15 mouse cellular contexts compared by ENCODE assay signal in the genomic region with DNA sequence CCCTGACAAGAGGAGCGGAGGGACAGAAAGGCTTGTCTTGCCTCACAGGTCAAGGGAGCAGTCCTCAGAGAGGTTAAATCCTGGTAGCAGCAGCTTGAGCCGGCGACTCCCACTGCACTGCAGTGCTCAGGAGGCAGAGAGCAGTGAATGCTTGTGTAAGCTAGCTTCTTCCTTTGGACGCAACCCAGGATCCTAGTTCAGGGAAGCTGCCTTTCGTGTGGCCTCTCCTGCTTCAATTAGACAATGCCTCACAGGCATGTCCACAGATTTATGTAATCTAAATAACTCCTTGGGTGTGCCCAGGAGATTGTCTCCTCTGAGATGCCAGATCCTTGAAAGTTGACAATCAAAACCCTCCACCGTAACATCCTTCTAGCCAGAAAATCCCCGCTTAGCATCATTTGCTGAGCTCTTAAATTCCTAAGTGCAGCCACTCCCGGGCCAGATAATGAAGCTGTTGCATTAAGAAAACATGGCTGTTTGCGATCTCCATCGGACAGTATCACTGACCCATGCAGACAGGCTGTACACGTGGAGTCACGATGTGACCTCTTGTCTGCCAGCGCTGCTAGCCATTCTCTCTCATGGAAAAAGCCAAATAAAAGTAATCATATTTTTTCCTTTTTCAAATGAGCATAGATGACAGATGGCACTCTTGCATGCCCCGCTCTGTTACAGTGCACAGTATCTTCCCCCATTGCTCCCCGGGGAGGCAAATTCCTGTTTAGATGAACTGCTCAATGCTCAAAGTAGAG. TPM values are rescaled to one million over a fixed set of nuclear protein-coding genes. Genes with fewer than 3 reads are reported as not detected.
A peak's percentile ranks its signal among the peaks of the same experiment; 100 is the strongest.
DNase-seq lines count a peak whose midpoint lies in the region; ATAC-seq and TF ChIP-seq lines count a peak whose summit lies in the region.
"Had no signal": no experiment of that assay in that cellular context is flagged by ENCODE, and none has a peak within 500 bp of the region (broad histone marks: within the 10 kb centered on the region; RNA-seq: fewer than 3 reads in every experiment).

No protein-coding gene starts in this region.

- no peak overlapping the region for H3K4me2 ChIP-seq in lung, postnatal 0 days (replicated peaks; ENCODE audit: low read depth, low read length)
- H3K4me2 ChIP-seq: neural tube, embryonic 15.5 days had no signal

- TF ChIP-seq EP300 in lung, postnatal 0 days (IDR thresholded peaks at IDR 0.05), result no peak

- WGBS in kidney, adult 2 months, result 44% methylated on average over 15 of the region's 15 CpGs
- 70% methylated on average over 15 of the region's 15 CpGs for WGBS in lung, postnatal 0 days

- H3K27me3 ChIP-seq in kidney, adult 2 months (replicated peaks; ENCODE audit: control insufficient read depth, insufficient read depth, low read length), result no peaks in the 10 kb centered on the region
- H3K27me3 ChIP-seq in lung, postnatal 0 days (replicated peaks; ENCODE audit: insufficient read depth, low read length), result no peaks in the 10 kb centered on the region
- H3K27me3 ChIP-seq: neural tube, embryonic 15.5 days had no signal

- H3K9me3 ChIP-seq in lung, postnatal 0 days (ENCODE audit: low read length), result no peaks in the 10 kb centered on the region
- H3K9me3 ChIP-seq: neural tube, embryonic 15.5 days had no signal

- TF ChIP-seq POLR2A in kidney, adult 2 months (IDR thresholded peaks at IDR 0.05; ENCODE audit: low read depth, low read length), result no peak

- H3K4me3 ChIP-seq in kidney, adult 2 months (ENCODE audit: insufficient read depth, low read depth, low read length), result no peak overlapping the region
- H3K4me3 ChIP-seq in lung, postnatal 0 days (ENCODE audit: low read depth, low read length), result no peak overlapping the region
- no peak overlapping the region for H3K4me3 ChIP-seq in gastrocnemius, adult 2 months
- H3K4me3 ChIP-seq: erythroblast, embryonic 14.5 days; neural tube, embryonic 15.5 days had no signal

- peak; percentile 4 for DNase-seq in kidney, adult 2 months
- no peak for DNase-seq in kidney, adult 8-10 months
- peak; percentile 32 for DNase-seq in brain, adult 2 months (ENCODE audit: low read depth, low spot score)
- DNase-seq in kidney, postnatal 14 days, result peak; percentile 8
- DNase-seq in lung, postnatal 0 days (ENCODE audit: low spot score), result peak; percentile 18
- no peak for DNase-seq in yolk sac, embryonic 10.5 days (ENCODE audit: low spot score)
- no peak for DNase-seq in gastrocnemius, adult 2 months
- DNase-seq: heart, adult 11 months; heart, postnatal 14 days; right cerebral cortex, postnatal 25 days had no signal

- no peaks in the 10 kb centered on the region for H3K36me3 ChIP-seq in kidney, adult 2 months (ENCODE audit: control insufficient read depth, insufficient read depth, low read length)
- H3K36me3 ChIP-seq in lung, postnatal 0 days (ENCODE audit: insufficient read depth, low read length), result 0 out of 2 replicates have a peak, but pooled peaks cover 3% of the 10 kb centered on the region
- H3K36me3 ChIP-seq: neural tube, embryonic 15.5 days had no signal

- no peak overlapping the region for H3K9ac ChIP-seq in lung, postnatal 0 days (replicated peaks; ENCODE audit: low read depth)
- H3K9ac ChIP-seq: neural tube, embryonic 15.5 days had no signal

- no peaks in the 10 kb centered on the region for H3K4me1 ChIP-seq in kidney, adult 2 months (ENCODE audit: control insufficient read depth, insufficient read depth, low read length)
- H3K4me1 ChIP-seq in lung, postnatal 0 days (ENCODE audit: insufficient read depth, low read depth, low read length), result no peaks in the 10 kb centered on the region

- H3K27ac ChIP-seq in kidney, adult 2 months (ENCODE audit: insufficient read depth, low read depth, low read length), result no peak overlapping the region
- no peak overlapping the region for H3K27ac ChIP-seq in lung, postnatal 0 days (ENCODE audit: low read length)
- H3K27ac ChIP-seq in gastrocnemius, adult 2 months, result no peak overlapping the region
- H3K27ac ChIP-seq: macrophage; neural tube, embryonic 15.5 days had no signal

- intact Hi-C loops in gastrocnemius, adult 2 months (cut with DNase I), result no loop called here

- 0 out of 2 replicates have a peak, but pooled peaks have one; percentile 19 for ATAC-seq in lung, postnatal 0 days
- ATAC-seq in activated CD4-positive, CD25-positive, alpha-beta regulatory T cell, adult 4 months, result no peak

- no peak for TF ChIP-seq CTCF in kidney, adult 2 months (conservative IDR thresholded peaks at IDR 0.05; ENCODE audit: insufficient read depth, insufficient read length, low read depth, low read length)
- no peak for TF ChIP-seq CTCF in lung, postnatal 0 days (IDR thresholded peaks at IDR 0.05)
- TF ChIP-seq CTCF in gastrocnemius, adult 2 months (IDR thresholded peaks at IDR 0.05), result no peak

RNA-seq across cellular contexts. Expression of gene Npr3, which starts 44.1 kb away (rescaled TPM):
- 5.9 and 6.1 TPM in 2 replicates for polyA plus RNA-seq in kidney, adult 2 months (2012; rRNA removed)
- 11.2 and 16.4 TPM in 2 replicates for polyA plus RNA-seq in lung, postnatal 0 days (2015; fragmentation: Nextera tagmentation; extraction: Ambion mirVana)
- not detected for polyA plus RNA-seq in activated CD4-positive, CD25-positive, alpha-beta regulatory T cell, adult 4 months (2017; shearing (Covaris generic))
- total RNA-seq in gastrocnemius, adult 2 months (2021), result 1 to 10 TPM; 4.0 to 9.1 TPM
- total RNA-seq: MEL had no signal
- polyA plus RNA-seq: erythroblast, embryonic 14.5 days; macrophage had no signal

Comparison
In these comparisons a context has a peak if more than half of its experiments do, and no peak if none do; other contexts are left out.
1. DNase-seq: peak in kidney, adult 2 months (single experiment), brain, adult 2 months (single experiment), kidney, postnatal 14 days (single experiment) and lung, postnatal 0 days (single experiment); none in kidney, adult 8-10 months (0 of 2), yolk sac, embryonic 10.5 days (single experiment) and gastrocnemius, adult 2 months (single experiment).